Mouse (Mus musculus) adrenal gland, adult 18-20 months (tissue): ENCODE results near the gene Abcg8. TPM values are rescaled to one million over a fixed set of nuclear protein-coding genes. Genes with fewer than 3 reads are reported as not detected.
A peak's percentile ranks its signal among the peaks of the same experiment; 100 is the strongest.

Experiments used
- DNase-seq, 2 experiments: peaks; one replicate each; pipeline ENCODE4 v3.0.0; 2021 to 2022; ENCODE audit warnings: low spot score in 2 of 2
- long read RNA-seq, 2 experiments: library from polyadenylated mRNA; stranded (forward); transcript quantifications; one replicate each; pipeline ENCODE4 v2.0.0; 2021
- total RNA-seq, 2 experiments: library from RNA; stranded (reverse); gene quantifications; 1 replicate in 1 of 2; 2 replicates in 1 of 2; pipeline ENCODE4 v1.2.3; 2021

Gene Abcg8
- total RNA-seq = not detected
- long read RNA-seq, experiment 1 = 0 reads
- long read RNA-seq, experiment 2 = 0 reads

DNA sequence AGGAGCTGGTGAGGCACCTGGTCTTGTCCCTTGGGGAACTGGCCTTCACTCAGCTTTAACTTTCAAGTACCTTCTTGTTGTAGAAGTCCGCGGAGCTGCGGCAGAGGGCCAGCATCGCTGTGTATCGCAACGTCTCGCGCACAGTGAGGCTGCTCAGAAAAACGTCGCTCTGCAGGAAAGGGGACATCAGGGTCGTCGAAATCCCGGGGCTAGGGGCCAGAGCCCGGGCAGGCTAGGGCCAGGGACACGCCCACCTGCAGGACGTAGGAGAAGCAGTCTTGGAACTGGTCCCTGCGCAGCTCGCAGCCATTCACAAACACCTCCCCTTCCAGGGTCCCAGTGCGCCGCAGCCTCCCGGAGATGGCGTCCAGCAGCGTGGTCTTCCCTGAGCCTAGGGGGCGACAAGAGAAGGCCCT lies at the start of gene Abcg8:
Abcg8 (plus strand) TSS at position 352 of the 416 bp plus-strand sequence.
- no peak for DNase-seq

DNA sequence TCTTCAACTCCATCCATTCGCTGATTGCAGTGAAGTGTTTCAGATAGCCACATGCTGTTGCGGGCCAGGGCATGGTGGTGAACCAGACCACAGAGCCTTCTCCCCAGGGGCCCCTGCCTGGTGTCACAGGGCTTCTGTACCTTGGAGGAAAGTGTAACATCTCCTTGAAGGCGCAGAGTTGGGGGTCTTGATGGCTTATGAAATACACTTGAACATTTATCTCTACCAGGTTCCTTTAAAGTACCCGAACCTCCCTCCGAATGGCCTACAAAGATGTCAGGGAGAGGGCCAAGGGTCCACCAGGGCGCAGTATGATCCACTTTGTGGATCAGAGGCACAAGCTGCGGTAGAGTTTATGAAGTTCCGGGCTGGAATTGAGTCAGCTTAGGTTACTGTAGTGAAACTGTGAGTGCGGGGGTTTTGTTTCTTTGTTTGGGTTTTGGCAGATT lies 49.2 kb upstream of the Abcg8 start:
- DNase-seq = peak in 1 of 2 experiments; percentile 18

DNA sequence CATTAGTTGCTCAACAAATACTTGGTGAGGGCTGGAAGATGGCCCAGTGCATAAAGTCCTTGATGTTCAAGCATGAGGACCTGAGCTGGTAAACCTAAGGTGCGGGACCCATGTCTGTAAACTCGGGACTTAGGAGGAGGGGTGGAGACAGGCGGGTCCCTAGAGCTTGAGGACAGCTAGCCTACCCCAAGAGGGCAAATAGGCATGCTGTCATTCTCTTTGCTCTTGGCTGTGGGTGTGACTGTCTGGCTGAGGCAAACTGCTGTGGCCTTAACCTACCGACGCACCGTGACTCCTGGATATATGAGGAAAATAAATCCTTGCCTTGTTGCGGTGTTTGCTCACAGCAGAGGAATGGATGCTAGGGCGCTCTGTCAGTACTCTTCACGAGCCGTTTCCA lies 48.4 kb upstream of the Abcg8 start:
- peak; percentile 18 to 25 for DNase-seq

DNA sequence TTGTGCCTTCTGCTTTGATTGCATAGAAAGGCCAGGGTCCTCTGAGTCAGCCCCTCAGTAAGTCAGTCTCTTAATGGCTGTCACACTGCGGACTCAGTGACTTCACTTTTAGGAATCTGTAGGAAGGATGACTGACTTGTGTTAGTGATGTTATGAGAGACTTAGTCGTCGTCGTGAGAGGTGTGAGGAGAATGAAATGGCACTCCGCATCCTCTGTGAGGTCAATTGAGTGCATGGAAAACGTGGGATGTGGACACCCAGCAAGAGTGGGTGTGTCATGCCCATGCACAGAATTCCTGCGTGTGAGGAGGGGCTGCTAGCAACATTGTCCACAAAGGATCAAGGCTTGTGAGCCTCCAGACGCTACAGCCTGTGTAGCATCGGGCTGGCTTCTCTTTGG lies 47.5 kb upstream of the Abcg8 start:
- DNase-seq = peak in 1 of 2 experiments; percentile 11

DNA sequence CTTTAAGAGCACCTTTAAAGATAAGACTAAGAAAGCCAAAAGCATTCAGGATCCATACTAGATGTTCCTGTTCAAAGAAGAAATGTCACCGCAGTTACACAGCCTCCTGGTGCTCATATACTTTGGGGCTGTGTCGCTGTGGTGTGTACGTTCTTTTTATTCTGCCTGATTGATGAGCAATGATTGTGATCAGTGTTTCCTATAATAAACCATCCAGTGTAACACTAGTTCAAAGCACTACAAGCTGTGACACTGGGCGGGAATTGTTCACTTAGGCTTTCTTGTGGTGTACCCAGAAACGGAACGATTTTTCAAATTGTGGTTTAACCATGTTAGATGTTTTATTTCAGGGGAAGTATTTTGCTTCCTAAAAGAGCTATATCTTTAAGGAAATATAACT lies 44.3 kb upstream of the Abcg8 start:
- no peak for DNase-seq

DNA sequence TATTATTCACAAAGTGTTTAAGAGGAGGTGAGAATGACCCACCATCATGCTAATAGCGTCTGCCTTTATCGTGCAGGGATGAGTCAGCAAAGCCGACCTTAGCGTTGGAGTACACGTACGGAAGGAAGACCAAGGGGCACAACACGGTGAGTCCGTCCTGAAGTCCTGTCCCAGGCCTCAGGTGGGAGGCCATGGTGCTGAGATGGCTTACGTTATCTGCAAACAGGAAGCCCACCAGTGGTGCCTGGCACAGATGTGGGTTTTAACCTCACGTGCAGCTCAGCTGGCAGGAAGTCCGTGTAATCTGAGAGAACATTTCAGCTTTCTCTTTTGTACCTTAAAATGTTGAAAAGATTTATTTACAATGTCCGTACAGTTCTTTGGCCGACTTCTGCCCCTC lies 42.7 kb upstream of the Abcg8 start:
- DNase-seq = no peak

DNA sequence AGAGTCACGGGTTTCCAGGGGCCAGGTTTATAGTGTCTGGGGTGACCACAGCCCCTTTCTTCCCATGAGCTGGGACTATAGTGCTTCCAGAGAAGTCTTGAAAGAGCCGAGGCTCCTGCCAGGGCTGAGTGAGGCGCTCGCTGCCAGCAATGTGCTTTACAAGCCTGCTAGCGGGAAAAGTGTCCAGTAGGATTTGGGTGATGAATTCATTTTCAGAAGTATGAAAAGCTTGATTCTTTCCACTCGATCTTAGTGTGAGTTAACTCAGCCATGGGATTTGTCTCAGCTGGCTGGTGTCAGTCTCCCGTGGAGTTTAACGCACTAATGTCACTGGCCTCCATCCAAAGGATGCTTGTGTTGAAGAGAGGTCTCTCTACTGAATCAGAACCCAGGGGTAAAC lies 39.8 kb upstream of the Abcg8 start:
- no peak for DNase-seq

DNA sequence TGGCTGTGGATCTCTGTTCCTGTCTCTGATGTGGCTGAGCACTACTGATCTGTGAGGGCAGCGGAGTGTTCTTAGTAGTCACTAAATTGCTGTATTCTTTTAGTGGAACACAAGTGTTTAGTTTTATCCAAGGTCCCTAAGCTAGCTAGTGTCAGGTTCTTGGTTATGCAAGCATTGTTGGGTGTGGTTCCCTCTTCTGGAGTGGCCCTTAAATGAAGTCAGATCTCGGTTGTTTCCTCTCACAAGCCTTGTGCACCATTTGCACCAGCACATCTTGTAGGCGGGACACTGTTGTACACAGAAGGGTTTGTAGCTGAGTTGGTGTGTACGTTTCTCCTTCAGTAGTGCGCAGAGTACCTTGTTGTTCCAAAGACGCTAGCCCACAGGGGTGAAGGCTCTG lies 38.1 kb upstream of the Abcg8 start:
- DNase-seq = no peak

DNA sequence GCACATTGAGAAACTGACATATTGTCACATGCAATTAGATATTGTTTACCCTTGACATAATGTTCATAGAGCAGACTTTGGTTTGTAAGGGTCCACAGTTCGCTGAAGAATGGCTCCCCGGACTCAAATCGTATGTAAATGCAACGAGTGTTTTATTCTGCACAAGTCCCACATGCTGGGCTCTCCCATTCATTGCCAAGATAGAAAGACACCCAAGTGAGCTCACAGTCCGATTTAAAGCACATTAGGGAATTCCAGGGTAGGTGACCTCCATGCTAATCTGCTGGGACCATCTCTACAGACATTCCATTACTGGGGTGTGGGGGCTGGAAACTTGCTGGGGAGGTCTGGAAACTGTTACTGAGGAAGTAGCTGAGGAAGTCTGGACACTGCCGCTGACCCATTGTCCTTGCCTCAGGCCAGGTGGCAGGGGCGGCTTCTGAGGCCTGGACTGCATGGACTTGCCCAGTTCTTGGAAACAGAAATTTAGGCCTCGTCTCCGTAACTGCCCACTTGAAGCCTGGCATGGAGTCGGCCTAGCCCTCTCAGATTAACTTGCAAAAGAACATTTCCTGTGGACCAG lies 36.2 kb upstream of the Abcg8 start:
- no peak for DNase-seq

DNA sequence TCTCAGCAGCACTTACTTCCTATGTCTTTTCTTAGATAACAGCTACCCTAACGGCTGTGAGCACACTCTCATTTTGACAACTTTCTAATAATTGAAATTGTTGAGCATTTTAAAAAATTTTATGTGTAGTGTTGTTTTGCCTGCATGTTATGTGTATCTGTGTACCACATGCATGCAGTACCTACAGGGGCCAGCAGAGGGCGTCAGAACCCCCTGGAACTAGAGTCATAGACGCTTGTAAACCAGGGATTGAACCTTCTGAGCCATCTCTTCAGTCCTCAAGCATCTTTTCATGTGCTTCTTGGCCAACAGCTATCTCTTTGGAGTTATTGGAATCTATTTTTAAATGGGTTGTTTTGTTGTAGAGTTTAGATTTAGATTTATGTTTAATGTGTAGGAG lies 34.2 kb upstream of the Abcg8 start:
- peak; percentile 27 to 58 for DNase-seq

DNA sequence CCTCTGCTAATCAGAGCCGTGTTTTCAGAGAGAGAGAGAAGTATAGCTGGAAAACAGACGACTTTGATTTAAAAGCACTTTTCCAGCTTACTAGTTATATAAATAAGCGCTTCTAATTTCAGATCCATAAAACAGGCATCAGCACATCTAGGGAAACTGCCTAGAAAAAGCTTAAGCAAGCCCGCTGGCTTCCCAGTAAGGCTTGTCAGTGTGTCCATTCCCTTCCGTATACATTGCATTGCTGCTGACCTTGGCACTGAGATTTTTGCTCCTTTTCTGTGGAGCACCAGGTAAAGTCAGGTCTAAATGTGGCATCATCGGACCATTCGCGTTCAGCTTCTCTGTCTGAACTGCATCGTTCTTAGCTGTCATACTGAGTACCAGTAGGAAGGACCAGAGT lies 33.8 kb upstream of the Abcg8 start:
- no peak for DNase-seq

DNA sequence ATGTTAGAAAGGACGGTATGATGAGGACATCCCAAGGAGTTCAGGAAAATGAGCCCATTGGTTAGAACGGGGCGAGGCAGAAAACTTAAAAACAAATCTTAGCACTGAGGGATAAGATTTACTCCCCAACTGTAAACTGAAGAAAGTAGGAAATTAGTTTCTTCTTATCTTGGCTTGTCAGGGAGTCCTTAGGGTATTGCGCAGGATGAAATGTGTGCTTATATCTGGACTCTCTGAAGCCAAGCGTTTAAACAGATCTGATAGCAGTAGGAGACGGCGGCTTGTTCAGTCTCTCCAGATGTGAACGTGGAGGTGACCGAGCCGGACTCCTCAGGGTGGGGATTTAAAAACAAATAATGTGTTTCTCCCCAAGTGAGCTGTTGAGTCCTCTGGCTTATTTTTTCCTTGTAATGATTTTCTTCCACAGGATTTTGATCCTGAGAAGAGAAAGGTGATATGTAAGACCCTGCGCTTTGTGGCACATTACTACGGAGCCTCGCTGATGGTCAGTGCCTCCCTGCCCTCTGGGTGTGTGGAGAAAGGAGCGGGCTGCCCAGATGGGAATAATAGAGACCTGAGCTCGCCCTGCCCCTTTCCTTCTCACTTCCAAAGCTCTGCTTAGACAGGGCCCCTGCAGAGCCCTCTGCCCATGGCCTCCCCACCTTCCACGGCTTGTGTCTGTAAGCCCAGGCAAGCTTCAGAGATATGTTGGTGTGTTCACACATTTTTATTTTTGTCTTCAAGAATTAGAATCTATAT lies 31.6 kb upstream of the Abcg8 start:
- DNase-seq = no peak

DNA sequence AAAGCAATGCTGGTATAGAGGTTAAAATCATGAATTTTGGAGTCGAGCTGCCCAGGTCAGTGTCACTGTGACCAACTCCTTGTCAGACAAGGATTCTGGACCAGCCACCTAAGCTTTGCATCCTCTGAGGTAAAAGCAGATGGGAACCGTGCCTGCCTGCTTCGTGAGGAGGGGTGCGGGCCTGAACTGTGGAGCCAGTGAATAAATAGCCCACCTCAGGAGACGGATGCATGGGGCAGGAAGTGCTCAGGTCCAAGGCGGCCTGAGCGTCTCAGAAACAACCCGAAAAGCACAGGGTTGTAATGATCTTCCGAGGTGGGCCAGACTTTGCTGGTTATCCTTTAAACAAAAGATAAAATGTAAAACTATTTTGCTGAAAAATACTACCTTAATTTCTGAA lies 31.0 kb upstream of the Abcg8 start:
- DNase-seq = no peak

DNA sequence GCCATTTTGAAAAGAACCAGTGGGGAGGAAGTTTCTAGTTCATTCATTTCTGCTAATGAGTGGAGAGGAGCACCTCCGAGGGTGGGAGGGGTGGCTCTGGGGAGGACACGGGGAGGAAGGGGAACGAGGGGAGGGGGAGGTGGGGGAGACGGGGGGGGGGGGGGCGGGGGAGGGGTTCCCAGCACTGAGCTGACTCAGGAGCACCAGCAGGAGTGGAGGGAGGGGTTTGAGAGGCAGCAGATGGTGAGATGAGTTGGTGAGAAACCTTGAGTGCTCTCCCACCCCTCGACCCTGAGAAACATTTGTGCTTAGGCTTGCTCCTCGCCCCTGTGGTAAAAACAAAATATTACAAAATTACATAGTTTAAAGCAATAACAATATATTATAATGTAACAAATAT lies 30.2 kb upstream of the Abcg8 start:
- DNase-seq = no peak

DNA sequence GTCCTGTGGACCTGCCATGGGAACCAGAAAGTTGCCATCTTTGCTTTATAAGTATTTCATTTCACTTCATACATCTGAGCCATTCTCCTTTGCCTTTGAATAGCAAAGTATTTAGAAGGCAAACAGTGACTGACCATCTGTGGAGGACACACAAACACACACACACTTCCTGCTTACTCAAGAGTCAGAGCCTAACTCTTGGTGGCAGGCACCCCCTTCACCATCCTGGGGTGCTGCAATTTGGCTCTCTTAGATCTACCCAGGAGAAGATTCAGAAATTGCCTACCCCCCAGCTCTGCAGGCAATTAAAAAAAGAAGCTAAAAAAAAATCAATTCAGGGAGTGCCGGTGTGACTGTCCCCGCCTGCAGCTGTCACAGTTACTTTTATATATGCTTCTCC lies 29.6 kb upstream of the Abcg8 start:
- DNase-seq = no peak

DNA sequence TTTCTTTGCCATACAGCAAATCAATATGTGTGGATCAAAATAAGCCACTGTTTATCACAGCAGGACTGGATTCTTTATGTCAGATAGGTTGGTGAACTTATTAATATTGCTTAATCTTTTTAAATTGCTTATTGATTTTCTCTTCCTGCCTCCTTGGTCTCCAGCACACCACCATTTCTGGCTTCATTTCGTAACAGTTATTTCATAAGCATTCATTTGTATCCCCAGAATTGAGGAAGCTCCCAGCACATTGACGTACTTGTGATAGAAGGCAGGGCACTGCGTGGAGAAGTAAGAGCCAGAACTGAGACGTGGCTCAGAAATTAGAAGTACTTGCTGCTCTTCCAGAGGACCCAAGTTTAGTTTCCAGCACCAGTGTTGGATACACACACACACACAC lies 28.5 kb upstream of the Abcg8 start:
- no peak for DNase-seq

DNA sequence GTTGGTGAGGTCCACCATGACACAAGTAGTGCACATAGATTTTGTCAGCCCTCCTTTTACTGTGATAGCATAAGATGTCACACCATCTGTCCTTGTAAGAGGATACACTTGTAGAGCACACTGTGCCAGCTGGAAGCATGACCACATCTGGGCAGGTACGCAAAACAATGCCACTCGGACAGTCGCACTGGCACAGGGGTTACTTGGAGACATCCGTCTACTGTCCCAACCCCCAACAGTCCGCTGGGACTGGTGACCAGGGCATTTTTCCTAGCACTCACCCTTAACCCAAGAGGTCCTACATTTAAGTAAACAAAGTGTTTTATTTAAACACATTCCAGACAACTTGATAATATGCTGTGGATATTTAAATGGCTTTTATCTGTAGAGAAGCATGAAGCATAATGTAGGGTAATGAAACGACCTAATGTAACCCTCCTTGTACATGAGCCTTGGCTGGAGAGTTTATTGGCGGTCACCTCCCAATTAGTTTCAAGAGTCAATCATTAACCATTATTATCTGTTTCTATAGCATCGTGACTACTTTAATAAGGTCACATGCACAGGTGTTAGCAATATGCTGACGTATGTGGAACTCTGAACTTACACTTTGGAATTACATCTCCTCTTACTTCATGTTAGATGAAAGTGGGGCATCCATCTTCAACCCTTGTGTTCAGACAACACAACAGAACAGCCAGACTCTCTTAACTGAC lies 25.6 kb upstream of the Abcg8 start:
- no peak for DNase-seq

DNA sequence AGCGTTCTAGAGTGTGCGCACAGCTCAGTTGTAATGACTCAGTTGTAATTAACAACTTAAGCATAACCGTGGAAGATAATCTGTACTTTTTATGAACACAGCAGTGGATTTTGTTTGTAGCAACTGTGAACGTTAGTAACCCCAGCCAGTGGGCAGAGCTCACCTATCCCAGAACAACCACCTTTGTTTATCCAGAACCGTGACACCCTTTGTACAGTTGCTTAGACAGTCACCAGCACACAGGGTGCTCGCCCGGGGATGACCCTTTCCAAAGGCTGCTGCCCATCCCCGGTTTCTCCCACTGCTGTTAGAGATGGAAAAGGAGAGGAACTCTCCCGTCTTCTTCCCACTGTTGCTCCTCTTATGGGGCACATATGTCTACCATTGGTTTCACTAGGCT lies 22.6 kb upstream of the Abcg8 start:
- DNase-seq = no peak

DNA sequence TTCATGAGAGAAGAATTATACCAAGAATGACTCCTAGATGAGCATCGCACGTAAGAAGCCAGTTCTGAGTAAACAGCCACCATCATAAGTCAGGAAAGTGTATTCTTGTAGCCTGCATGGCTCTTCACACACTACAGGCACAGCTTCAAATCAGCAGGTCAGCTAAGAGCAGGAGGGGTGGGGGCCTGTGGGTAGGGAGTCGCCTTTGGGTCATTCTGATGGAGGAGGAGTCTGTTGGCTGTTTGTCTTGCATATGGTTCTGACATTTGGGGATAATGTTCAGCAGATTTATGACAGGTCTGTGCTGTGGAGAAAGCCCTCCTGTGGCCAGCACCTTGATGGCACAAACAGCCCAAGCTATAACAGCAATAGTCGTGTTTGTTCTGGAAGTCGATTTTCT lies 19.9 kb upstream of the Abcg8 start:
- no peak for DNase-seq

DNA sequence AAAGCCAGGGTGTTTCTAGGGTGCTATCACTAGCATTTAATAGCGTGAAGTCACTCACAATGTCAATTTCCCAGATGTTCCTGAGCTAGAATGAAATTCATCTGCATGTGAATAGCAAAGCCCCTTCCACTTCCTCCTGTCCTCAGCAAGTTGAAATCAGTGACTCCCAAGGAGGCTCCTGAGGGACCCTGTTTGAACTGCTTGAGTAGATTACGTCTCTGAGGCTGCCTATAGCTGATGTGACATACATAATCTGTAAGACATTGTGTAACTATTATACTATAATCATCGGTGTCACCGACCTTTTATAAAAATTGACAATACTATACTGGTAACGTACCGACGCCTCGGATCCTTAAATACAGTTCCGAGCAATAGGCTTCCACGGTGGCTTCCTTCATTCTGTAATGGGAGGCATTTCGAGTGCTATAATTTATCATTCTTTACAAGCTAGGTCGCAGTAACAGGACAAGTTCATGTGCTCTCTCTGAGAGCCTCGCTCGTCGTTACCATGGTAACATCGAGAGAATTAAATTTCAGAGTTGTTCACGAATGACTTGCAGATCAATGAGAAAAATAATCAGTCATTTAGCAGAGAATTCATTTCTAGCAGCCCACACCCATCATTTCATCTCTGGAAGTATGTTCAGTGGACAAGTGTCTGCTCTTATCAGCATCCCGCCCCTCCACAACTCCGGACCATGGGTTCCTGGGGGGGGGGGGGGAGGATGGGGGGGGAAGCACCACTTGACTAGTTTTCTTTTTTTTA lies 19.3 kb upstream of the Abcg8 start:
- DNase-seq = no peak

DNA sequence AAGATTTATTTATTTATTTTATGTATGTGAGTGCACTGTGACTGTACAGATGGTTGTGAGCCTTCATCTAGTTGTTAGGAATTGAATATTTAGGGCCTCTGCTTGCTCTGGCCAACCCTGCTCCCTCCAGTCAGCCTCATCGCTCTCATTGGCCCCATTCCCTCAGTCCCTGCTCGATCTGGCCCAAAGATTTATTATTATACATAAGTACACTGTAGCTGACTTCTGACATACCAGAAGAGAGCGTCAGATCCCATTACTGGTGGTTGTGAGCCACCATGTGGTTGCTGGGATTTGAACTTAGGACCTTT lies 18.7 kb upstream of the Abcg8 start:
- DNase-seq = no peak

DNA sequence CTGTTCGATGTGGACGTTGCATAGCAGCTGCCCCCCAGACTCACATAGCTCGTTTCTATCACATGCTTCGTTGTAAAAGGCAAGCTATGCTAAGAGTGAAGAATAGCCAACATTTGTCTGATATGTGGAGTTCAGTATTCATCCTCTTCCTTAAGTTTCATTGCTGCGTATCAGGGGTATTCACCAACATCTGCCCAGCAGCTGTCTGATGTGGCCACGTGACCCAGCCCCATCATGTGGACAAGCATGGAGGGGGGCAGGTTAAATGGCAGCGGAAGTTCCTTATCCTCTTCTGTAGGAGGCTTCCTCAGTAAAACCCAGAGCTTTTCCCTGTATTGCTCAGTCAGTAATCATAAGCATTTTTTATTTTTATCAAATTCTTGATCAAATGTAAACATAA lies 18.3 kb upstream of the Abcg8 start:
- no peak for DNase-seq
